Mouse (Mus musculus) yolk sac, embryonic 10.5 days (tissue): Measurements from ENCODE around the gene Gtf3c1.

Source experiments
- DNase-seq: peaks from one replicate; pipeline ENCODE4 v3.0.0-alpha.2; 2017; ENCODE audit warnings: low spot score

Gene Gtf3c1

DNA sequence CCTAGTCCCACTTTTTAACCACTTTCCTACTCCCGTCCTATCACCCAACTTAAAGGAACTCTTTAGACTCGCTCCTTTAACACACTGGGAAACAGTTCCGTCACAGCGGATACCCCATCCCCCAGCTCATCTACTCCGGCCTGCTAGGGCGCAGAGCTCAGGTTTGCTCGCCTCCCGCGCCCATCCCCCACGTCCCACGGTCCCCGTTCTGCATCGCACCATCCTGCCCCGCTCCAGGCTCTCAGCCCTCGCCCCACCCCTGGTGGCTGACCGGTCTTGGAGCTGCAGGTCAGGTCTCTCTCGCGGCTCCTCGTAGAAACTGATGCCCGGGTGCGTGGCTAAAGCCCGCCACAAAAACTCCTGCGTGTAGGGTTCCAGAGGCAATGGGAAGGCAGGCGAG, 394 bp downstream of the Gtf3c1 start:
- no peak for DNase-seq

DNA sequence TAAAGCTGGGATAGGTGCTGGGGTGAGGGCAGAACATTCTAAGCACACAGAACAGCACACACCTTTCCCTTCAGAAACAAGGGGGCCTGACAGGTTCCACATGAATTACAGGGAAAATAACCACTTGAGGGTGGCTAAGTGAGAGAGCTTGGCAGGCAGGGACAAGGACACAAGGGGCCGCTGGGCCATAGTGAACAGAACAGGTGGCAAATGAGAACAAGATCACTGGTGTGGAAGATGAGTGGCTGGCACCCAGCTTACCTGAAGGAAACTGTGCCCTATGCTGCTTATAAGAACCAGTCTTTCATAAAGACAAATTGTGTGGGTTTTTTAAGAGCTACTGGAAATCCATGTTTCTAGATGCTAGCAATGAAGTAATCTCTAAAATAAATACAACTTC, 4.8 kb downstream of the Gtf3c1 start:
- DNase-seq = no peak

DNA sequence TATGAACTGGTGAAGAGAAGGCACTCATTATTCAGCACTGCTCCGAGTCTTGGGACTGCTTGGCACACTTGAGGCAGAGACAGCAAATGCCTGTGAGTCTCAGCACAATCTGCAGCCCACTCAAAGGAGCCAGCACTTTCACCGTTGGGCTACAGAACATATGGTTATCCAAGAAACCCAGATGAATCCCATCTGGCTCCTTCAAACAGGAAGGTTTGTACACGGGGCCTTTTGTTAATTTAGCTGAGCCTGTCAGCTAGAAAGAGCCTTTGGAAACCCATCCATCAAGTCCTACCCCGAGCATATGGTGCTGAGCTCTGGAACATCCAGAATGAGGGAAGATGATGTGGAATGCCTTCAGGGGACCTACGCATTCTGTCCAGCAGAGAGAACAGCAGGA, 13.5 kb downstream of the Gtf3c1 start:
- DNase-seq = no peak

DNA sequence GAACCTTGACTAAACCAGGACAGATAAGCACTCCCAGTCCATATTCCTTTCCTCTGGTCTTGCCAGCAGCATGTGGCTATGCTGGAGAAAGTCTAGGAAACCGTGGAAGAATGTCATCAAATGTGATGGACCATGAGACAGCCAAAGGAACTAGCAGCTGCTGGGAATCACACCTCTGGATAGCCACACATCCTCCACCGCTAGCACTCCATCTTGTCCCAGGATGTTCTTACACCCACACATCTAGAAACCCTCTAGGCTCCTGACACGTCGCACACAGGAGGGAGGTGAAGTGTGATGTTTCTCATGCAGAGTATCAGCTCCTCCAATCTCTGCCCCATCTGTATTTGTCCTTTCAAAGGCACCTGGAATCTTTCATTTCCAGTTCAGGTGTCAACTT, 17.1 kb downstream of the Gtf3c1 start:
- no peak for DNase-seq

DNA sequence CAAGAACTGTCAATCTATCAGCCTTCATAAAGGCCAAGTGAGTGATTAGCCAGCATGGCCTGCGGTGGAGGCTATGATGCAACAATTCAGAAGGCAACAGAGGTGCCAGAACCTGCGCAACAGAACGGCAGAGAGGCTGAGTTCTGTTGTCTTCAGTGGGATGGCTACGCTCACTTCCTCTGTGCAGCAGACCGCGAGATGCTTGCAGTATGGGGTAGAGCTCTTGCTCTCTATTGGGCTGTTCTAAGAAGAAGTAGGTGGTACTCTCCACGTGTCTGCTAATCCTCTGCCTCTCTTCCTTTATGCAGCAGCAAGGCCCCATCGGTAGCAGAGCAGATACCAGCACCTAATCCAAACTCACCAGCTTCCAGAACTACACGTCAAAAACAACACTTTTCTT, 27.6 kb downstream of the Gtf3c1 start:
- no peak for DNase-seq

DNA sequence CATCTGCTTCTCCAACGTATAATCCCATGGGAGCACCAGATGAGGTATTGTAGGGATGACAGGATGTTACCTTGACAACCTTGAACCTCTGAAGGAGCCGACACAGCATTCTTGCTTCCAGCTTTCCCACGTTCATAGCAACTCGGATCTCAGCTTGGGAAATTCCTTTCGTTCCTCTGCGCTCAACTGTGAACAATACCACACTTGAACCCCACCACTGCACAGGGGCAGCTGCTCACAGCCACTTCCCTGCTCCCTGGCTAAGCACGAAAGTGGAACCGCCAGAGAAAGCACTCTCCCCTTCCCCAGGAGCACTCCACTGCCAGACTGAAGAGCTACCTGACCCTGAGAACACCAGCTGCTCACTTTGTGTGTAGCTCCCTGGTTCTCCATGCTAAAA, 28.8 kb downstream of the Gtf3c1 start:
- DNase-seq = no peak

DNA sequence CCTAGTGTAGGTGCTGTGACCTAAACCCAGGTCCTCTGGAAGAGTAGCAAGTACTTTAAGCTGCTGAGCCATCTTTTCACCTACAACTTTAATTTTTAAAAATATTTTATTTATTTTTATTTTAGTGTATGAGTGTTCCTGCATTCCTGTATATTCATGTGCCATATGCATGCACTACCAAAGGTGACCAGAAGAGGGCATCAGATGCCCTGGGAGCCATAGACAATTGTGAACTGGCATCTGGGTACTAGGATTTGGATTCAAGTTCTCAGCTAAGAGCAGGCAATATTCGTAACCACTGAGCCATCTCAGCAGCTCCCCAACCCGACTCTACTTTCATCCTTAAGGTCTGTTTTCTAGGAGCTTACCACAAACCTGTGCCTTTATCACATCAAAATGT, 32.7 kb downstream of the Gtf3c1 start:
- DNase-seq = no peak

DNA sequence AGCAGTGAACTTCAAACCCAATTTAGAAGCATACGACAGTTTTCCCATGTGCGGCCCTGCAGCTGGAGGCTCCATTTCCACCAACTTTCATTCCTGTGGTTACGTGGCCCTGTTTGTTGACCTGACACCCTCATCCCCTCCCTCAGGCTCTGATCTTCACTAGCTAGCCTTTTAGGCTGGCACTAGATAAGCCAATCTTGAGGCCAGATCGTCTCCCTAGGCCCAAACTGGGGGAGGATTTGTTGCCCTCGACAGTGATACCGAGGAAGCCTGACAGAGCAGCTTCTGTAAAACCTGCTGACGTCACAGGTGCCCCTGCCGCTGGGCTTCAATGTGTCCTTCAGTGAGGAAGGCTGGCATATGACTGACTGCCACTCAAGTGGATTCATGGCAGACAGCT, 36.2 kb downstream of the Gtf3c1 start:
- no peak for DNase-seq

DNA sequence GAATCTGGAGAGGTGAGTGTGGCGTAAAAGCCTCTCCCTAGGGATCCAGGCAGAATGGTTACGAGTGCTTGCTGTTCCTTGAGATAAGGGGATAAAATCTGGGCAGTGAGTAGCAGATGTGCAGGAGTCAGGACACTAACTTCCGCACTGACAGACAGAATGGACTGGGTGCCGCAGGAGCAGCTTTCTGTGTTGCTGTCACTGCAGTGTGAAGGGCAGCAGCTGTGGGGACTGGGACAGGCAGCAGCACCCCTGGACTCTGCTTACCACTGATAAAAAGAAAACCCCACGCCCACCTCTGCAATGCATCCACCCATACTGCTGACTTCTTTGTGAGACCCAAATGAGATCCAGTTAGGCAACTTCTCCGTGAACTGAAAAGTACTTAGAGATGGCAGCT, 36.7 kb downstream of the Gtf3c1 start:
- no peak for DNase-seq

DNA sequence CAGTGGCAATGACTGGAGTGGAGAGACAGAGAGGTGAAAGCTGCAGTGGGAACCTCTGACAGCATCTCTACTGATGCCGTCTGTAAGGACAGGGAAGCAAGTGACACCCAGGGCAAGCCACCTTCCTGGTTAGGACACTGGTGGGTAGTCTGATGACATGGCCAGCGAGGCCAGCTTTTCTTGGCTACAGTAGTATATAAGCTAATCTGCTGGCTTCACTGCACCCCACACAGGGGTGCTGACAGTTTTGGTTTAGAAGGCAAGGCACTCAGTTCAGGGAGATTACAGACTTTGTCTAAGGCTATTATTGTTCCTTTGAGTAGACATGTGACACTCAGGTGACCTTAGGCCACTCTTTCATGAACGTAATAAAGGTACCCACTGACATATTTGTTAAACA, 43.9 kb downstream of the Gtf3c1 start:
- no peak for DNase-seq

DNA sequence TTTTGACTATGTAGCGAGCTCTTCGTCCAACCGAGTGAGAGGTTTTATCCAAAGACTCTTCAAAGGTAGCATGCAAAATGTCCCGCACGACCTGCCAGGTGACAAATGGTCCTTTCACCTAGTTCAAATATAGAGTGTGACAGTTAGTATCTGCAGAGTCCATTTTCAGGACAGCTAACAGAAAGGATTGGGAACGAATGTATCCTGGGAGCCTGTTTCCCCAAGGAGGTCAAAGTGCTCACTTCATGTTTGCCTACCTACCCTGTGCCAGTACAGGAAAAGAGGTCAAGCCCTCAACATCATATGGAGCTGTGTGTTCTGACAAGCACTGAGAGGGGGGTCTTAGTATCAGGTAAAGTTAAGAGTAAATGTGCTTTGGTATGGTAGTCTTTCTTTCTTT, 50.1 kb downstream of the Gtf3c1 start:
- no peak for DNase-seq

DNA sequence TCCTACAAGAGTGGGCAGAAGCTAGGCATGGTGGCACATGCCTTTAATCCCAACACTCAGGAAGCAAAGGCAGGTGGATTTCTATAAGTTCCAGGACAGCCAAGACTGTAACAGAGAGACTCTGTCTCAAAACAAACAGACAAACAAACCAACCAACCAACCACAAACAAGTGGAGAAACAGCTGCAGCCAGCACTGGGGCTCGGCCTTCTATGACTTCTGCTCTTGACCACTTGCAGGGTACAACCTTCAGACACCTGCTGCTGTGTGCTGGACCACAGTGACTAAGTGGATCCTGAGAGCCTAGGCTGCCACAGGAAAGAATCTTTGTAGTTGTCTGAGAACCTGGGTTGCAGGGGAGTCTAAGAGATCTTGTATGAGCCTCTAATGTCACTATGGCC, 58.6 kb downstream of the Gtf3c1 start:
- no peak for DNase-seq

DNA sequence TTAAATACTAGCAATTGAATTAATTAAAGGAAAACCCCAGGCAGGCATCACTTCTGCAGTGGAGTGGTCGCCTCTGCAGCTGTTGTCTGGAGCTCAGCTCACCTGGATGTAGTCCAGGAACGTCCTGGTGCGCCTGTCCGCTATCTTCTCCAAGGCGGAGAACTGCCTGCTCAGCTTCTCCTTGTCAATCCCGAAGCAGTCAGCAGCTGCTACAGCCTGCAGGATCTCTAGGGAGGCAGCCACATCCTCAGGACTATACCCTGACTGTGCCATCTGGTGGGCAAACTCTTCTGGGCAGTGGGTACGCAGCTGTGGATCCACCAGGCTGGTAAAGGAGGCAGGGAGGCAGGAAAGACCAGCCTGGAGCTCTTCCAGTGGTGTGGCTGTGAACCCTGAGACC, 62.2 kb downstream of the Gtf3c1 start:
- no peak for DNase-seq

DNA sequence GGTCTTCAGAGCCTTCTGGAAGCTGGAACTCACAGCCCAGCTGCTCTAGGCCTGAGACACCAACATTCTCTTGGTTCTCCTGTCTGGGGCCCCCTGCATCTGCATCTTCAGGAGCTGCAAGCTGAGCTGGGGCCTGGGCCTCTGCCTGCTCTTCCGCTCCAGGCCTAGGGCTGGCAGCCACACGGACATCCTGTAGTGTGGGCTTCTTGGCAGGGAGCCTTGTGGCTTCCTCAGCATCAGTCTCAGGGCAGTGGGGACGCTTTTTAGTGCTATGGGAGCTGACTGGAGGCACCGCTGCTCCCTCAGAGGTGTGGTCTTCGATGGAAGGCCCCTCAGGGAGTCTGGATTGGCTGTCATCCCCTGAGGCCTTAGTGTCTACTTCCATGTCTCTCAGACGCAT, 63.7 kb downstream of the Gtf3c1 start:
- no peak for DNase-seq

DNA sequence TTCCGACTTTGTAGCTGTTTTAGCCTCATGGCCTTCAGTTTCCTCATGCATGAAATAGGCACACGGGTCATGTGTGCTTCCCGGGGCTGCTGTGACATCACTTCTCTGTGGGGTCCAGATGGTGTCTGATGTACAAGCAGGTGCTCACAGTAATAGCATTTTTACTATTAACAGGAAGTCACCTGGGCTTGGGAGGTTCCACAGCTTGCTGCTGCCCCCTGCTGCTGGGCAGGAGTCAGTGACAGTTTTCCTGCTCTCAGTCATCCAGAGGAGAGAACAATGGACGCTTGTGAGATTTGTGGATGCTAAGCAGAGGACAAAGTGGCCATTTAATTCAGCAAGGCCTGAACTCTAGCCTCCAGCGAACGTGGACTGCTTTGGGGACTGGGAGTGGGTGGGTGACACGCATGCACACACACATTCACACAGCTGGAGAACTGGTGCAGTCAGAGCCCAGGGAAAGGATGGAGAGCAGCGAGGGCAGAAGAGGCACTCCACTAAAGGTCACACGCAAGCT, 68.7 kb downstream of the Gtf3c1 start:
- no peak for DNase-seq

DNA sequence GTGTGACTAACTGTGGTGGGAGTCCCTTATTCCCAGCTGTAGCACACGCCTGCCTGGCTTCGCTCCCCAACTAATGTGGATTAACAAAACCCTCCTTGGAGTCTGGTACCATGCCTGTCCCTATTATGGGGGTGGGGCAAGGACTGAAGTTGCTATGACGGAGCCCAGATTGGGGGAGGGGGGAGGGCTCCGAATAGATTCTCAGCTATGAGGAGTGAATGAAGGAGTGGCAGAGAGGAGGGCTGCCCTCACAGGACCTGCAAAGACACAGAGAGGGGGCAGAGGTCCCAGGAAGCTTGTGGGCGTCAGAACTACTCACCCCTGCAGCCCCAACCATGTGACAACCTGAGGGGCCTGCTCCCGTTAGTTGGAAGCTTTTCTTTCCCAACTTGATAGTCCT, 69.2 kb downstream of the Gtf3c1 start:
- DNase-seq = no peak

DNA sequence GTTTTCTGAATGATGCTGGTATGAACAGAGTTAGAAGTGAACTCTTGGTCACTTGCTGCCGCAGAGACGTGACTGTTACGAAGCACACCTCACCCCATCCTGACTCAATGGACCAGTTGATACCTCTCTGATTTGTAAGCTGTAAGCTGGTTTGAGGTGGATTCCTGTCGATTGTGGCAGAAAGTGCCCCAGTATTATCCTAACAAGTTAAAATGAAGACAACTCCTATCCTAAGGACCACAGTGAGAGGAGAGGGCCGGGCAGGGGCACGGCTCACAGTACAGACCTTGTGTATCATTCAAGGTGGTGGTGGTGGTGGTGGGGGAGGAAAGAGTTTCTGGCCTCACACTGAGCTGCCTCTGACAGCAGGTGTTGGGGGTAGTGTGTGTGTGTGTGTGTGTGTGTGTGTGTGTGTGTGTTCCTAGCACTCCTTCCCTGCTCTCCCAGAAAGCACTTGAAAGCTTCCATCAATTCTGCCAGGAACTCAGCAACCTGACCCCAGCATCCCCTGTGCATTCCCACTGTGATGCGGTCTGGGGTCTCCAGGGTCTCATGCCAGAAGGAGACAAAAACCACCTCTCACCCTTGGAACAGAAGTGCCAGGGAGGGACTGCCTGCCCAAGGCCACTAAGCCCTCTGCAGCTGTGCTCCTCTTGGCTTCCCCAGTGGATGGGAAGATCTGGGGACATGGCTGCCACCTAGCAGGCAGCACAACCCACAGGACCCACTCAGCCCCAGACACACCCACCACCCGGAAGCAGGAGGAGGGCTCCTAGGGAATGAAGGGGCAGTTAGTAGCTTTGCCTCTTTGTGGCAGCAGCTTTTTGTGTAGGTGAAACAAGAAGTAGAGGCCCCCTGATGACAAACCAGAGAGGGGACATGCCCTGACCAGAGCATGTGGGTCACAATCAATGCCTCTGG, 70.1 kb downstream of the Gtf3c1 start:
- DNase-seq = no peak

DNA sequence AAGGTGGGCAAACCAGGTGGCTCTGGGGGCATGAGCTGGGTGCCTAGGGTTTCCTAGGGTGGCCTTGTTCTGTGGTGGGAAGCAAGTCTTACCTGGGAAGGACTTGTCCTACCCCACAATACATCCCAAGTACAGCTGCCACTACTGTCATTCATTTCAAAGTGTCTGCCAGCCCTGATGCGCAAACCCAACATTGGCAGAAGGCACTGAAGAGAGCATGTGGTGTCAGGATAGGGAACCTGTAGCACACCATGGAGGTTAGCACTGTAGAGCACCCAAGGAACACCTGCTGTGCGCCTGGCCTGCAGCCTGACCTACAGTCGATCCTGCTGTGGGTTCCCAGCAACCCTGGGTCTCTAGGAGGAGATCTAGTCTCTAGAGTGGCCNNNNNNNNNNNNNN, 76.6 kb downstream of the Gtf3c1 start:
- DNase-seq = no peak

DNA sequence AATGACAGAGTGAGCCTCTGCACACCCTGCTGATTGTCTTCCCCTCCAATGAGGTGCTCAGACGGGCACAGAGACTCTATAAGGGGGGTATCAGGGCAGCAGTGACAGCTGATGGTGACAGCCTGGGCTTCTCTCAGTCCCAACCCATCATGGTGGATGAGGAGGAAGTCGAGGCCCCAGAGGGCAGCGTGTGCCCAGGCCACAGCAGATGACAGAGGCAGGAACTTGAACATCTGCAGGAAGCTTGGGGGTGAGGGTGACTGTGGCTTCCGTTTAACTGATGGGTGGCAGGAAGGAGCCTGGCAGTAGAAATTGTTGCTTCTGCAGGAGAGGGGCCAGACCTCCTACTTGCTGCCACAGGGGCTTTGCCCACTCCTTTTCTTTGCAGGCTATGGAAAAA, 77.3 kb downstream of the Gtf3c1 start:
- no peak for DNase-seq

DNA sequence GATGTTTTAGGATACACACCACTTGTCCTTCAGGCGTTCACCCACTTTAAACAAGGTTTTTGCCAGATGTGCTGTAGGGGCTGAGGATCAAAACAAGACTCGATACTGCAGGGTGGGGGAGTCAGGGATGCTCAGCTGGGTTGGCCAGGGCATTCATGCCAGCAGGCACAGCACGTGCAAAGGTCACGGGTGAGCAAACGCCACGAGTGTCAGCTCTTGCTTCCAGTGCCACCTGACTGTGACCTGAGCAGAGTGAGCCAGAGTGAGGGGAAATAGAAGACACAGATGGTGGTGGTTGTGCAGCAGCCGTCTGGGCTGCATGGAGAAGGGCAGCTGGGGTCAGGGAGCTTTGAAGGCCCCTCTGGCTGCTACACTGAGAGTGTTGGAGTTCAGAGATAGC, 81.8 kb downstream of the Gtf3c1 start:
- no peak for DNase-seq

DNA sequence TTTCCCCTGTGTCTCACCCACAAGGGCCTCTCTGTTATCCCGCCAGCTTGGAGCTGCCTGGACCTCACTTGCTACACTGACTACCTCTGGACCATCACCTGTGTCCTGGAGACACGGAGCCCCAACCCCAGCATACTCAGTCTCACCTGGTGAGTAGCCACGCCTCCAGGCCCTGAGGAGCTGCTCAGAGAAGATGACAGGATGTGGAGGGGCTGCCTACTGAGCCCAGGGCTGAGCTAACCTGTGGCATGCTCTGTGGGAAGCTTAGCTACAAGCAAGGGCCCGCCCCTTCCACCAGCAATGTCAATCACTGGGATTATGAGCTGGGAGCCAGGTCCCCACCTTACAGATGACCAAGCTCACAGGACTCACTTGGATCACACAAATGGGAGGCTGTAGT, 82.4 kb downstream of the Gtf3c1 start:
- DNase-seq = no peak

DNA sequence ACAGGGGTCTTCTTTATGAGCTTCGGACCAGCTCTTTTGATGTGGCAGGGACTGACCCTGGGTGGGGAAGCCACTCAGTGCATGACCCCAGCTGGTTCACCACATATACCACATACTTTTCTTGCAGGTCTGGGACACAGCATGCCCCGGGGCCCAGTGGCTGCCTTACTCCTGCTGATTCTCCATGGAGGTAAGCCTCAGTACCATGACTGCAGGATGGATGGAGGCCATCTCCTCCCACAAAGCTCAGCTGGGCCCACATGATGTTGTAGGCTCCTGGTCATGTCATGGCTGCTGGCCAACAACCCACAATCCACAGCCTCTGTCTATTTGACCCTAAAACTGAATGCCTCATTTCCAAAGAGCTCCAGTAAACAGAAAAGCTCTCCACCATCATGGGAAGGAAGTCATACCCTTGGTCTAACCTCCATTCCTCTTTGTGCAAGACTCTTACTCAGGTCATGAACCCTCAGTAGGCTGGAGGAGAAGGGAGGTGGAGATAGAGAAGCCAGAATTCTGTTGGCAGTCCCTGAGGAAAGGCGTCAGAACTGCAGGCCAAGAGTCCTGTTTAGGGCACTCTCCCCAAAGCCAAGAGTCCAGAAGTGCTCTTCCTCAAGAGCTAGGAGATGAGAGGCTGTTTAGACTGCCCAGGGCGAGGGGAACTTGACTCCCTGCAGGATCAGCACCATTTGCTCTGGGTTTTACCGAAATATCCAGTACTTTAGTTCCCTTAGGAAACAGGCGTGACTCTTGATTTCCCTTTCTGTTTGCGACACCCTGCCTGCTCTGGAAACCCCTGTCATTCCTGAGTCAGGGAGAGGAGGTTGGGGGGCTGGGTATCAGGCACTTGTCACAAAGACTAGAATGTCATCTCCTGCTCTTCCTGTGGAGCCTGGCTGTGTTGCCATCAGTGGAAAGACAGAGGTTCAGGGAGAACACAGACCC, 84.6 kb downstream of the Gtf3c1 start:
- DNase-seq = no peak

DNA sequence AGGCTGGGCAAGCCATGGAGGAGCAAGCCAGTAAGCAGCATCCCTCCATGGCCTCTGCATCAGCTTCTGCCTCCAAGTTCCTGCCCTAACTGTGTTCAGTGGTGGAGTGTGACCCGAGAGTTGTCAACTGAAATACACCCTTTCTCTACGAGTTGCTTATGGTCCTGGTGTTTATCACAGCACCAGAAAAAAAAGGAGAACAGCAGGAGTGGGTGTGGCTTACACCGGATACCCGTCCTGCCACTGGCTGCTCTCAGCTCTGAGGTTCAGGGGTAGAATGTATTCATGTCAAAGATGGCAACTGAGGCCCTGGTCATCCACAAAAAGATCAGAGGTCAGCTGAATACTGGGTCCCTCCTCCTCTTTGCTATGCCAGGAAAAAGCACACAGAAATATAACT, 87.5 kb downstream of the Gtf3c1 start:
- no peak for DNase-seq
